ENCODE assay signal across 16 mouse cellular contexts in the genomic region with DNA sequence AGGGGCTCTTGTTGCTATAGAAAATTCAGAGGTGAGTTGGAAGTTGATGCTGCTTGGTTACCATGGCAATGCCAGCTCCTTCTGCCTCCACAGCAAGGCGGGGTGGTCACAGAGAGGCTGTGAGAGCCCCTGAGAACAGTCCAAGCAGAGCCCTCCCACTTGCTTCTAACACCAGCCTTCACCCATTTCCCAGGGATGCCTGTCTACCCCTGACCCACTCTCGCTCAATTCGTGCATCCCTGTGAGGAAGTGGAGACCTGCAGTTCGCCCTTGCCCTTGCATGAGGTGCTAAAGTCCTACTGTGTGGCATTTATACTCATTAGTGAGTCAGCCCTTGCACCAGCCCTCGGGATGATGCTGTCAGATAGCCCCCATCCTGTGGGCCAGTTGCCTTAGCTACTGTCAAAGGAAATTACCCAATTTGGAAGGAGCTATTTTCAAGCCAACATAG.
A peak's percentile ranks its signal among the peaks of the same experiment; 100 is the strongest.
DNase-seq lines count a peak whose midpoint lies in the region; ATAC-seq and TF ChIP-seq lines count a peak whose summit lies in the region.
"Had no signal": no experiment of that assay in that cellular context is flagged by ENCODE, and none has a peak within 500 bp of the region (broad histone marks: within the 10 kb centered on the region; RNA-seq: fewer than 3 reads in every experiment).

No protein-coding gene starts in this region.

- DNase-seq in left cerebral cortex, adult 2 months (ENCODE audit: extremely low spot score in 1 of 2, low spot score in 2 of 2): peak; percentile 61 to 62
- DNase-seq in left cerebral cortex, postnatal 4 days: no peak
- peak; percentile 71 for DNase-seq in midbrain, embryonic 14.5 days
- peak; percentile 30 for DNase-seq in right cerebral cortex, postnatal 4 days
- DNase-seq in thymus, postnatal 0 days (ENCODE audit: low spot score): no peak
- DNase-seq in heart, postnatal 10 days: no peak
- no peak for DNase-seq in cerebellum, adult 9-11 months
- DNase-seq: adrenal gland, adult 8-10 months; cerebellum, adult 11 months; gastrocnemius, adult 2 months; lung, adult 18-20 months; spleen, adult 18-20 months; thymus, adult 18-20 months had no signal

- WGBS in midbrain, embryonic 14.5 days: 44% methylated on average over 5 of the region's 5 CpGs

- TF ChIP-seq CTCF in left cerebral cortex, adult 2 months (IDR thresholded peaks at IDR 0.05): no peak

- no peaks in the 10 kb centered on the region for H3K36me3 ChIP-seq in midbrain, embryonic 14.5 days (ENCODE audit: control insufficient read depth, insufficient read depth, low read length)
- H3K36me3 ChIP-seq: embryonic facial prominence, embryonic 12.5 days; kidney, embryonic 15.5 days had no signal

- H3K9ac ChIP-seq in midbrain, embryonic 14.5 days (replicated peaks; ENCODE audit: low read length): no peak overlapping the region
- H3K9ac ChIP-seq: embryonic facial prominence, embryonic 12.5 days; kidney, embryonic 15.5 days had no signal

- peaks cover 18% of the 10 kb centered on the region for H3K4me1 ChIP-seq in midbrain, embryonic 14.5 days (ENCODE audit: control insufficient read depth, insufficient read depth, low read length)

- peak overlapping the region; percentile 89 for H3K27ac ChIP-seq in left cerebral cortex, adult 2 months
- peak overlapping the region; percentile 82 for H3K27ac ChIP-seq in midbrain, embryonic 14.5 days (replicated peaks; ENCODE audit: low read depth, low read length)
- H3K27ac ChIP-seq: embryonic facial prominence, embryonic 12.5 days; gastrocnemius, adult 2 months; kidney, embryonic 15.5 days had no signal

- H3K9me3 ChIP-seq in midbrain, embryonic 14.5 days (ENCODE audit: control insufficient read depth, low read length): no peaks in the 10 kb centered on the region
- H3K9me3 ChIP-seq: embryonic facial prominence, embryonic 12.5 days; kidney, embryonic 15.5 days had no signal

- no peak overlapping the region for H3K4me3 ChIP-seq in left cerebral cortex, adult 2 months
- no peak overlapping the region for H3K4me3 ChIP-seq in midbrain, embryonic 14.5 days (replicated peaks; ENCODE audit: low read depth, low read length)
- H3K4me3 ChIP-seq: embryonic facial prominence, embryonic 12.5 days; gastrocnemius, adult 2 months; kidney, embryonic 15.5 days had no signal

- no peaks in the 10 kb centered on the region for H3K27me3 ChIP-seq in midbrain, embryonic 14.5 days (ENCODE audit: control insufficient read depth, insufficient read depth, low read length)
- H3K27me3 ChIP-seq: embryonic facial prominence, embryonic 12.5 days; kidney, embryonic 15.5 days had no signal

- intact Hi-C loops in left cerebral cortex, adult 2 months (cut with DNase I): no loop called here
- intact Hi-C loops in left cerebral cortex, postnatal 4 days (cut with DNase I): loop anchor here (10.0 kb wide), 3 partner anchors 69 to 941 kb away; partner anchors contain the start of gene Cpeb4
- intact Hi-C loops in heart, postnatal 10 days (cut with DNase I): no loop called here

- H3K4me2 ChIP-seq in midbrain, embryonic 14.5 days (ENCODE audit: low read length): no peak overlapping the region
- H3K4me2 ChIP-seq: embryonic facial prominence, embryonic 12.5 days; kidney, embryonic 15.5 days had no signal

- 0 out of 2 replicates have a peak, but pooled peaks have one; percentile 5 for ATAC-seq in granulocyte monocyte progenitor cell, adult 5-6 weeks (replicated peaks; ENCODE audit: poor library complexity, severe bottlenecking)
- peak; percentile 61; the same call in 1 of the 2 replicates for ATAC-seq in midbrain, embryonic 14.5 days (ENCODE audit: low FRiP score, low TSS enrichment)

Comparison
In these comparisons a context has a peak if more than half of its experiments do, and no peak if none do; other contexts are left out.
1. DNase-seq: peak in left cerebral cortex, adult 2 months (2 of 2), midbrain, embryonic 14.5 days (single experiment) and right cerebral cortex, postnatal 4 days (single experiment); none in left cerebral cortex, postnatal 4 days (single experiment), thymus, postnatal 0 days (single experiment), heart, postnatal 10 days (0 of 2) and cerebellum, adult 9-11 months (single experiment).